Mouse (Mus musculus) A20 (cell line): ENCODE measurements at regions not wholly inside any gene's neighbourhood (a gene's known extent, or its start where the extent isn't known, plus 50 kb on each side); places are given as distances from the start of the nearest gene placed in this dataset.

Experiments used
- DNase-seq: peaks from one replicate; pipeline ENCODE4 v3.0.0-alpha.2; 2011; ENCODE audit warnings: low read depth, low spot score

GRCm38 (mm10) chr9:83273361-83273975 is 127.0 kb upstream of the Hmgn3 start:
- no peak for DNase-seq

- no peak for DNase-seq
Observed at GRCm38 (mm10) chr9:83265736-83266135, 119.3 kb upstream of the Hmgn3 start.

- DNase-seq: no peak
Observed at GRCm38 (mm10) chr9:83259511-83259910, 113.0 kb upstream of the Hmgn3 start.

- DNase-seq: no peak
Observed at GRCm38 (mm10) chr9:83258986-83259385, 112.5 kb upstream of the Hmgn3 start.

GRCm38 (mm10) chr9:83258476-83258875 is 112.0 kb upstream of the Hmgn3 start:
- DNase-seq: no peak

- DNase-seq: no peak
Observed at GRCm38 (mm10) chr9:83254356-83254755, 107.9 kb upstream of the Hmgn3 start.

GRCm38 (mm10) chr9:83253789-83254188 is 107.3 kb upstream of the Hmgn3 start:
- DNase-seq: no peak

GRCm38 (mm10) chr9:83251793-83252192 is 105.3 kb upstream of the Hmgn3 start:
- no peak for DNase-seq

- no peak for DNase-seq
Observed at GRCm38 (mm10) chr9:83249871-83250270, 103.4 kb upstream of the Hmgn3 start.

- DNase-seq: no peak
Observed at GRCm38 (mm10) chr9:83248164-83248730, 101.8 kb upstream of the Hmgn3 start.

- DNase-seq: no peak
Observed at GRCm38 (mm10) chr9:83247066-83247668, 100.7 kb upstream of the Hmgn3 start.

GRCm38 (mm10) chr9:83241119-83241518 is 94.6 kb upstream of the Hmgn3 start:
- DNase-seq: no peak

GRCm38 (mm10) chr9:83239097-83239496 is 92.6 kb upstream of the Hmgn3 start:
- DNase-seq: peak; percentile 32

- no peak for DNase-seq
Observed at GRCm38 (mm10) chr9:83221866-83222265, 75.4 kb upstream of the Hmgn3 start.

GRCm38 (mm10) chr9:83202583-83202982 is 56.1 kb upstream of the Hmgn3 start:
- no peak for DNase-seq

GRCm38 (mm10) chr9:83199771-83200170 is 53.3 kb upstream of the Hmgn3 start:
- DNase-seq: no peak

GRCm38 (mm10) chr9:83199176-83199575 is 52.7 kb upstream of the Hmgn3 start:
- DNase-seq: no peak

- no peak for DNase-seq
Observed at GRCm38 (mm10) chr9:83197013-83197412, 50.5 kb upstream of the Hmgn3 start.
